Mouse (Mus musculus): ENCODE data around the gene Fyttd1. TPM values are rescaled to one million over a fixed set of nuclear protein-coding genes. Genes with fewer than 3 reads are reported as not detected.
A peak's percentile ranks its signal among the peaks of the same experiment; 100 is the strongest.
"Not testable (repeated sequence)": the region's sequence is repeated elsewhere in the genome, so short reads cannot be mapped to it uniquely, and the experiment has no call there.

Gene Fyttd1
- polyA plus RNA-seq, 1 experiment from 2014 or later: 121 TPM

DNA sequence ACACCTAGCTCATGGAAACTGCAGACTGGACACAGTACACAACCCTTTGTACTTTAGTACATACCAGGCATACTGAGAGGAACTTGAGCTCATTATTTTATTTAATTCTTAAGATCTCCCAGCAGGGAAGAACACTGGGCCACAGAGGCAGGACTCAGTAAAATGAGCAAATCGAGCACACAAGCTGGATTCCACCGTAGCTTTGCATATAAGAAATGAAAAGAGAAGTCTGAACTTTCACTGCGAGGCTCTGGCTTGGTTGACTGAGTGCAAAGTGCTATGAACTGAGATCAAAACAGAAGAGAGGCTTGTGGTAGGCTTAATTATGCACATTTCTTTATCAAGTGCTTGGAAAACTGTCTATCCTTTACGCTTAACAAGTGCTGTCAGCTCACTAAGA is 11.9 kb upstream of the Fyttd1 start:
- 88% methylated on average over 4 of the region's 4 CpGs for WGBS
- no peak for ATAC-seq (ENCODE audit: low FRiP score)
- no peak overlapping the region for H3K9ac ChIP-seq
- H3K4me2 ChIP-seq (replicated peaks): no peak overlapping the region
- H3K27me3 ChIP-seq: no peaks in the 10 kb centered on the region
- H3K4me3 ChIP-seq: no peak overlapping the region
- H3K4me1 ChIP-seq: peaks cover 20% of the 10 kb centered on the region
- H3K27ac ChIP-seq: no peak overlapping the region
- no peaks in the 10 kb centered on the region for H3K9me3 ChIP-seq (replicated peaks)
- 0 out of 2 replicates have a peak, but pooled peaks cover 3% of the 10 kb centered on the region for H3K36me3 ChIP-seq

DNA sequence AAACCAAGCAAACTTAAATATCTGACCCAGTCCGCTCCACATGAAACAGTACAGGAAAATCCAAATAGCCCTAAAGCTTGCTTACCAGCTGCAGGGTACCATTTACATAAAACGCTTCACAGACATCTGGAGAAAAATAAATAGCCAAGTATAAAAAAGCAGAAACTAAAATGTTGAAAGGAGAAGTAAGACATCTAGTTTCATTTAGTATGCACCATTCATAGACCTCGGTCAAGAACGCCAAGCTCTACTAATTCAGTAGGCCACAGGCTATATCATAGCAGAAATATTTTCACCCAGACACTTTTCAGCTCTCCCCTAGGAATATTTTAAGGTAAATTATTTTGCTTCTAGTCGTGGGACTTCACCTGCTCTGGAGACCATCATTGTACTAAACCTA is 10.6 kb upstream of the Fyttd1 start:
- Histone ChIP-seq H3K36me3 (no peaks in the 10 kb centered on the region), H3K4me2 (replicated peaks) (peak overlapping the region; percentile 83; the same call in 1 of the 2 replicates), H3K4me3 (no peak overlapping the region), H3K27me3 (no peaks in the 10 kb centered on the region), H3K9me3 (replicated peaks) (no peaks in the 10 kb centered on the region), H3K4me1 (peaks cover 20% of the 10 kb centered on the region), H3K27ac (no peak overlapping the region), H3K9ac (no peak overlapping the region)
- 90% methylated on average over 5 of the region's 5 CpGs for WGBS
- no peak for ATAC-seq (ENCODE audit: low FRiP score)

DNA sequence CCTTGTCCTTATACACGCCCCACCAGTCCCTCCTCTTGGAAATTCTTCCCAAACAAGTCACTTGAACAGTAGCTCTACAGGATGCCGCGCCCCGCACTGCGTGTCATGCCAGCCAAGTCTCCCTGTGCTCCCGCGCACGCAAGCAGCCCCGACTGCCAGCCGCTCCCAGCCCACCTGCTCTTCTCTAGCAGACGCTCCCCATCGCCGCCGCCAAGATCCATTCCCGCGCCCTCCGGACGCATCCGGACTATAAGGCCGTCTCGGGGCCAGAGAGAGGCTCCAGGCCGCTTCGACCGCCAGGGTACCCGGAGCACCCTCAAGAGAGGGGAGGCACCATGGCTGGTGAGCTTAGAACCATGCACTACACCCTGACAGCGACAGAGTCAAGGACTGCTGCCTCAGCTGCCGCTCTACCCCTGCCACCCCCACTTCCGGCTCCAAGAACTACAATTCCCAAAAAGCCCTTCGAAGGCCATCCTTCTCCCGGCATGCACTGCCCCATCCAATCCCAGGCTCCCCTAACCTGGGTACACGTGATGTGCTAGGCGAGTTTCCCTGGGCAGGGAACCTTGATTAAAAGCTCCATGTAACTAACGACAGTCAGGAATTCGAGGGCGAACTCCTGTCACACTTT is 9.3 kb upstream of the Fyttd1 start:
- no peaks in the 10 kb centered on the region for H3K27me3 ChIP-seq
- H3K4me3 ChIP-seq: peak overlapping the region; percentile 83
- H3K9me3 ChIP-seq (replicated peaks): no peaks in the 10 kb centered on the region
- peak overlapping the region; percentile 76 for H3K9ac ChIP-seq
- peaks cover 20% of the 10 kb centered on the region for H3K4me1 ChIP-seq
- H3K4me2 ChIP-seq (replicated peaks): peak overlapping the region; percentile 83
- peak; percentile 98 for ATAC-seq (ENCODE audit: low FRiP score)
- under 1% methylated on average over 35 of the region's 35 CpGs for WGBS
- H3K36me3 ChIP-seq: no peaks in the 10 kb centered on the region
- H3K27ac ChIP-seq: peak overlapping the region; percentile 81

DNA sequence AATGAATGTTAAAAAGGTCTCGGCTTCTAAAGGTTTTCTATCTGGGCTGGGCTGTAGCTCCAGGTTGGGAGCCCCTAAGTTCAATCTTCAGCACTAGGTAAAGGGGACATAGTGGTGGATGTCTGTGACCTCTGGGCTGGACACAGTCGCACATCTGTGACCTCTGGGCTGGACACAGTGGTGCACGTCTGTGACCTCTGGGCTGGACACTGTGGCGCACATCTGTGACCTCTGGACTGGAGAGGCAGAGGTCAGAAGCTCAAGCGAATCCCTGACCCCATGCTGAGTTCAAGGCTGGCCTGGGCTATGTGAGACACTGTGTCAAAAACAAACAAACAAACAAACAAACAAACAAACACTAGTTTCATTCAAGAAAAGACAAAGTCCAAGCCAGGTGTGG is 7.1 kb upstream of the Fyttd1 start:
- no peak overlapping the region for H3K4me2 ChIP-seq (replicated peaks)
- no peaks in the 10 kb centered on the region for H3K27me3 ChIP-seq
- 64% methylated on average over 5 of the region's 5 CpGs for WGBS
- no peak overlapping the region for H3K4me3 ChIP-seq
- H3K27ac ChIP-seq: no peak overlapping the region
- no peaks in the 10 kb centered on the region for H3K9me3 ChIP-seq (replicated peaks)
- peaks cover 20% of the 10 kb centered on the region for H3K4me1 ChIP-seq
- H3K36me3 ChIP-seq: no peaks in the 10 kb centered on the region
- ATAC-seq (ENCODE audit: low FRiP score): no peak
- no peak overlapping the region for H3K9ac ChIP-seq

DNA sequence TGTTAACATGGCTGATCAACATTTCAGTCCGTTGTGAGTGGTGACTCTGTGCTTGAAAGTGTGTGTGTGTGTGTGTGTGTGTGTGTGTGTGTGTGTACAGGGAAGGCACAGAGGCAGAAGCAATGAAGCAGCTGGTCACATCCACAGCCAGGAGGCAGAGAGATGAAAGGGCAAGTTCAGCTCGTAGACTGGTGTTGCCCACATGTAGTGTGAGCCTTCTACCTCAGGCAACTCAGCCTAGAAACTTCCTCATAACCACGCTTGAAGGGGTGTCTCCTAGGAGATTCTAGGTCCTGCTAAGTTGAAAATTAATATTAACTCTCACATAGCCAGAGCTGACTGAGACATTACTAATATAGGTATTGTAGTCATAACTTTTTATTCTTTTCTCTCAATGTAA is 3.9 kb upstream of the Fyttd1 start:
- no peak for ATAC-seq (ENCODE audit: low FRiP score)
- Histone ChIP-seq H3K9ac (no peak overlapping the region), H3K4me1 (peaks cover 5% of the 10 kb centered on the region), H3K27me3 (no peaks in the 10 kb centered on the region), H3K9me3 (replicated peaks) (no peaks in the 10 kb centered on the region), H3K27ac (no peak overlapping the region), H3K4me3 (no peak overlapping the region), H3K36me3 (no peaks in the 10 kb centered on the region), H3K4me2 (replicated peaks) (no peak overlapping the region)
- 48% methylated on average over 3 of the region's 3 CpGs for WGBS

DNA sequence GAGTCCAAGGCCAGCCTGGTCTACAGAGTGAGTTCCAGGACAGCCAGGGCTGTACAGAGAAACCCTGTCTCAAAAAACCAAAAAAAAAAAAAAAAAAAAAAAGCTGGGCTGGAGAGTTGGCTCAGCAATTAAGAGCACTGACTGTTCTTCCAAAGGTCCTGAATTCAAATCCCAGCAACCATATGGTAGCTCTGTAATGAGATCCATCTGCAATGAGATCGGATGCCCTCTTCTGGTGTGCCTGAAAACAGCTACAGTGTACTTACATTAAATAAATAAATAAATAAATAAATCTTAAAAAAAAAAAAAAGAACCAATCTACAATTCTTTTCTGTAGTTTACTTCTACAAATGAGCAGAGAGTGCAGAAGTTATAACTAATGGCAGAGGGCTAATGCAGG is 2.0 kb upstream of the Fyttd1 start:
- not testable (repeated sequence) for H3K27ac ChIP-seq; H3K36me3 ChIP-seq; H3K4me2 ChIP-seq (replicated peaks); ATAC-seq (ENCODE audit: low FRiP score); H3K9ac ChIP-seq; H3K27me3 ChIP-seq; H3K4me3 ChIP-seq; H3K9me3 ChIP-seq (replicated peaks)
- 62% methylated on average over 1 of the region's 1 CpGs for WGBS
- peaks cover 10% of the 10 kb centered on the region for H3K4me1 ChIP-seq

DNA sequence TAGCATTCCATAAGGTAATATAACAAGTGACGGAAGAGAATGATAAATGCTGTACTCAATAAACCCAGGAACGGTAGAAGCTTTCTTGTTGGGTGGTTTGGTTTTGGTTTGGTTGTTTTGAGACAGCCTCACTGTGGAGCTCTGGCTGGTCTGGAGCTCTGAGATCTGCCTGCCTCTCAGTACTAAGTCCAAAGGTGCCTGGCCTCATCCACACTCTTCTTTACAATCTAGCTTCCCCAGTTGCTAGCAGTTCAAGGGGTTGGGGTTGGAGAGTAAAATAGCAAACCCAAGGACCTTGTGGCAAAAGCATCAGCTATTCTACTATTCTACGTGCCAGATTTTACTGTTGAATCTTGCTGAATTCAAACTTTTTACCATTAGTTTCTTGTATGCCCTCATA is 1.5 kb upstream of the Fyttd1 start:
- Histone ChIP-seq H3K36me3 (no peaks in the 10 kb centered on the region), H3K27me3 (no peaks in the 10 kb centered on the region), H3K9ac (no peak overlapping the region), H3K4me1 (peaks cover 10% of the 10 kb centered on the region), H3K4me3 (no peak overlapping the region), H3K27ac (no peak overlapping the region), H3K9me3 (replicated peaks) (no peaks in the 10 kb centered on the region), H3K4me2 (replicated peaks) (no peak overlapping the region)
- ATAC-seq (ENCODE audit: low FRiP score): no peak
- 94% methylated on average over 3 of the region's 3 CpGs for WGBS

DNA sequence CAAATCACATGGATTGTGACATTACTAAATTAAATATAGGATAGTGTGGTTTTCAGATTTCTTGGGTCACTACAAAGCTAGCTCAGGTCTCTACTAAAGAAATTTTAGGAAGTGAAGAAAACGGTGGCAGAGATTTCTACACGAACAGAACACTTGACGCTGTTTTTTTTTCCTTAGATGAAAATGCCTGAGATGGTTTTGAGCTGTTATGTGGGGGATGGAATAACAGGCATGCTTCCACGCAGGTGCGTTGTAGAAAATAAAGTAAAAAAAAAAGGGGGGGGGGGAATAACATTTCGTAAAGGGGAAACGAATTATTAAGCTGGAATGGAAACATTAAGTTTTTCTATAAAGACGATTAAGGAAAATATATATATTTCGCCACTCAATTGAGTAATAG is 469 bp upstream of the Fyttd1 start:
- Histone ChIP-seq H3K36me3 (no peaks in the 10 kb centered on the region), H3K4me2 (replicated peaks) (peak overlapping the region; percentile 73), H3K27me3 (no peaks in the 10 kb centered on the region), H3K4me1 (peaks cover 10% of the 10 kb centered on the region), H3K4me3 (peak overlapping the region; percentile 88), H3K27ac (no peak overlapping the region), H3K9ac (peak overlapping the region; percentile 92), H3K9me3 (replicated peaks) (no peaks in the 10 kb centered on the region)
- ATAC-seq (ENCODE audit: low FRiP score): no peak
- WGBS: 41% methylated on average over 9 of the region's 9 CpGs

DNA sequence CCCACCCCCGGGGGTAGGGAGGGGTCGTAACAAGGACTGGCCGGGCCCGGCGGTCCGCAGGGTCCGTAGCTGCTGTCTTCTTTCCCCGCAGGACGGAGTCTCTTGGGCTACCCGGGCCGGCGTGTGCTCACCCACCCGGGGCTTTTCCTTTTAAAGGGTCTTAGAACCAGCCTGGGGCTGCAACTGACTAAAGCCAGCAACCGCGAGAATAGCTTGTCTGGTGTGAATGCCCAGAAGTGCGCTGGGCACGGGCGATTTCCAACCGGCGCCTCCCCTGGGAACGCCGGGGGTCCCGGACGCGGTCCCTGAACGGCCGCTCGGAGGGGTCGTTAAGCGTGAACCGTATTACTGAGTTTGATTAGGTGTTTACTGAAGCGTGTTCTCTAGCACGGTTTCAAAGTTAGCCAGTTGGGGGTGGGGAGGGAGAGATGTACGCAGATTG is 878 bp downstream of the Fyttd1 start:
- under 1% methylated on average over 34 of the region's 34 CpGs for WGBS
- ATAC-seq (ENCODE audit: low FRiP score): peak; percentile 75
- H3K4me3 ChIP-seq: peak overlapping the region; percentile 88
- H3K27ac ChIP-seq: peak overlapping the region; percentile 89
- H3K9me3 ChIP-seq (replicated peaks): no peaks in the 10 kb centered on the region
- peak overlapping the region; percentile 92 for H3K9ac ChIP-seq
- no peaks in the 10 kb centered on the region for H3K27me3 ChIP-seq
- H3K4me2 ChIP-seq (replicated peaks): peak overlapping the region; percentile 73
- no peaks in the 10 kb centered on the region for H3K36me3 ChIP-seq
- peaks cover 10% of the 10 kb centered on the region for H3K4me1 ChIP-seq

DNA sequence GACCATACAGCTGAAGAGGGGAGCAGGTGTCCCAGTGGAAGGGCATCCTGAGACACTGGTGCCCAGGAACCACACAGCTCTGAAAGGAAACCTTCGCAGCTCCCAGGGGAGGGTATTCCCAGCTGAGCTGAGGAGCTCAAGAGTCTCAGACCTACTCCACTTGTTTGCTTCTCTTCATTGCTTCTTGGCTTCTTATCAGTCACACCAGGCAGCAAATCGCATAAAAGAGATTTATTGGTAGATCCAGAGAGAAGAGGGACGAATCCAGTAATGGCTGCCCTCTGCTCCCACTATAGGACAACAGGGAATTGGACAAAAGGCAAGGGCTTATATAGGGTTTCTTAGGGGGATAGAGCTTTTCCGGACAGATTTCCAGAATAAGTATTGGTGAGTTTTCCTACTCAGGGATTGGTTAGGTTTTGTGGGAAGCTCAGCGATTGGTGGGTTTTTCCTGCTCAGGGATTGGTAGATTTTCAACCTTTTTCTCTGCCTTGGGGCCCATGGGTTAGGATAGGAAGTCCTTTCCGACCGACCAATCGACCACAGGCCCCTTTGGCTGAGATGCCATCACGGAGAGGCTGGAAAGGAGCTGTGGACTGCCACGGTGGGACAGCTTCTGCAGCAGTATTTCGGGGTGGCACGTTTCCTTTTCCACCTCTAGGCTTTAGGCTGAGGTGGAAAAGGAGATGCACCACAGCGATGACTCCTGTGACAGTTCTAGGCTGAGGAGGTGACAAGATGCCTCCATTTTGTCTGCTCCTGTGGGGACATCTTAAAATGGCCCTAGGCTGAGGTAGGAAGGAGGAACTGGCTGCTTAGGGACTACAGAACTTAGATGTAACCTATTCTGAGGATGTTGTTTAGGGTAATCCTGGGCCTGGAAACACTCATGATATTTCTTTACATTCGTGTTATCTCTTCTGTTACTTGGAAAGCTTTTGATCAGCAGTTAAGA is 1.9 kb downstream of the Fyttd1 start:
- Histone ChIP-seq H3K4me2 (replicated peaks) (peak overlapping the region; percentile 73), H3K9me3 (replicated peaks) (no peaks in the 10 kb centered on the region), H3K9ac (no peak overlapping the region; the same call in 1 of the 2 replicates), H3K27me3 (no peaks in the 10 kb centered on the region), H3K36me3 (no peaks in the 10 kb centered on the region), H3K27ac (no peak overlapping the region), H3K4me1 (peaks cover 10% of the 10 kb centered on the region), H3K4me3 (peak overlapping the region; percentile 88)
- 88% methylated on average over 14 of the region's 14 CpGs for WGBS
- ATAC-seq (ENCODE audit: low FRiP score): no peak

DNA sequence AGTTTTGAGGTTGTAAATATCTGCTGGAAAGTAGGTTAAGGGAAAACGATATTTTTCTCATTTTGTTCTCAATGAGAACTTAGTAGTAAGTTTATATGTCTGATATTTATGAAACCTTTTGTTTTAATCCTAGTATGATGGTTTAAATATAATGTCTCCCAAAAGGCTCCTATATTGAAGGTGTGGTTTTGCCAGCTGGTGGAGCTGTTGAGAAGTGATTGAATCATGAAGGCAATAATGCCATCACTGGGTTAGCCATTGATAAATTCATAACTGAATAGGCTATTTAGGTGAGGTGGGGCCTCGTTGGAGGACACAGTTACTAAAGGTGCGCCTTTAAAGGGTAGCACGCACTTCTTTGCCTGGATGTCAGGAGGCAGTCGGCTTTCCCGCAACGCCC is 4.2 kb downstream of the Fyttd1 start:
- Histone ChIP-seq H3K9me3 (replicated peaks) (no peaks in the 10 kb centered on the region), H3K27ac (no peak overlapping the region), H3K4me1 (peaks cover 10% of the 10 kb centered on the region), H3K4me2 (replicated peaks) (no peak overlapping the region), H3K27me3 (no peaks in the 10 kb centered on the region), H3K9ac (no peak overlapping the region), H3K36me3 (0 out of 2 replicates have a peak, but pooled peaks cover 4% of the 10 kb centered on the region), H3K4me3 (no peak overlapping the region)
- 87% methylated on average over 7 of the region's 7 CpGs for WGBS
- no peak for ATAC-seq (ENCODE audit: low FRiP score)

DNA sequence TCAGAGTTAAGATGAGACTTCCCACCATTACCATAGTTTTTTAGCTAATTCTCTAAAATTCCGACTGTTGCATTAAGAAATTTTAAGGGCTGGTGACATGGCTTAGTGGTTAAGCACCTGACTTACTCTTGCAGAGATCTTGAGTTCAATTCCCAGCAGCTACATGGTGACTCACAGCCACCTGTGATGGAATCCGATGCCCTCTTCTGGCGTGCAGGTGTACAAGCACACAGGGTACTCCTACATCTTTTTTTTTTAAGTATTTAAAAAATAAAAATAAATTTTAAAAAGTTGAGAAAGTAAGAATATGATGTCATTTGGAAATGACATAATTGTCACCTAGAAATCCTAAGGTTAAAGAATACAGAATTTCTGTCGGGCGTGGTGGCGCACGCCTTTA is 10.7 kb downstream of the Fyttd1 start:
- ATAC-seq (ENCODE audit: low FRiP score): no peak
- no peak overlapping the region for H3K27ac ChIP-seq
- no peak overlapping the region for H3K9ac ChIP-seq
- H3K4me3 ChIP-seq: no peak overlapping the region
- no peak overlapping the region for H3K4me2 ChIP-seq (replicated peaks)
- WGBS: 92% methylated on average over 7 of the region's 7 CpGs
- H3K27me3 ChIP-seq: no peaks in the 10 kb centered on the region
- peaks cover 40% of the 10 kb centered on the region for H3K36me3 ChIP-seq
- H3K9me3 ChIP-seq (replicated peaks): no peaks in the 10 kb centered on the region
- H3K4me1 ChIP-seq: no peaks in the 10 kb centered on the region
